10 mouse cellular contexts compared by ENCODE assay signal in genomic region chr5:123618558-123618957, GRCm38 (mm10). TPM values are rescaled to one million over a fixed set of nuclear protein-coding genes. Genes with fewer than 3 reads are reported as not detected.
DNase-seq lines count a peak whose midpoint lies in the region; ATAC-seq and TF ChIP-seq lines count a peak whose summit lies in the region.
"Had no signal": no experiment of that assay in that cellular context is flagged by ENCODE, and none has a peak within 500 bp of the region (broad histone marks: within the 10 kb centered on the region; RNA-seq: fewer than 3 reads in every experiment).

No protein-coding gene starts in this region.

- no peak overlapping the region for H3K9ac ChIP-seq in forebrain, embryonic 16.5 days (replicated peaks; ENCODE audit: low read depth, low read length)
- H3K9ac ChIP-seq: limb, embryonic 13.5 days had no signal

- H3K9me3 ChIP-seq in forebrain, embryonic 16.5 days (ENCODE audit: control insufficient read depth, low read length), result no peaks in the 10 kb centered on the region
- H3K9me3 ChIP-seq: limb, embryonic 13.5 days had no signal

- H3K4me3 ChIP-seq in left cerebral cortex, adult 2 months, result no peak overlapping the region
- no peak overlapping the region for H3K4me3 ChIP-seq in forebrain, embryonic 16.5 days (replicated peaks; ENCODE audit: low read length)
- H3K4me3 ChIP-seq: erythroblast, embryonic 14.5 days; limb, embryonic 13.5 days had no signal

- 60% methylated on average over 2 of the region's 2 CpGs for WGBS in forebrain, embryonic 16.5 days

- H3K4me1 ChIP-seq in forebrain, embryonic 16.5 days (replicated peaks; ENCODE audit: control insufficient read depth, insufficient read depth, low read length), result no peaks in the 10 kb centered on the region
- H3K4me1 ChIP-seq: limb, embryonic 13.5 days had no signal

- TF ChIP-seq CTCF in left cerebral cortex, adult 2 months (IDR thresholded peaks at IDR 0.05), result peak; percentile 72

- no peak for ATAC-seq in forebrain, embryonic 16.5 days

- H3K27ac ChIP-seq in left cerebral cortex, adult 2 months, result no peak overlapping the region
- H3K27ac ChIP-seq in forebrain, embryonic 16.5 days (ENCODE audit: low read length), result no peak overlapping the region
- H3K27ac ChIP-seq: limb, embryonic 13.5 days had no signal

- H3K27me3 ChIP-seq in forebrain, embryonic 16.5 days (replicated peaks; ENCODE audit: control insufficient read depth, insufficient read depth, low read length), result no peaks in the 10 kb centered on the region
- H3K27me3 ChIP-seq: limb, embryonic 13.5 days had no signal

- intact Hi-C loops in left cerebral cortex, adult 2 months (cut with DNase I), result loop anchor here (10.0 kb wide), 1 partner anchor 254 kb away; no protein-coding TSS in a partner anchor
- intact Hi-C loops in left cerebral cortex, postnatal 25 days (cut with DNase I), result no loop called here

- no peak overlapping the region for H3K4me2 ChIP-seq in forebrain, embryonic 16.5 days (ENCODE audit: low read length)
- H3K4me2 ChIP-seq: limb, embryonic 13.5 days had no signal

- DNase-seq in adrenal gland, postnatal 14 days, result peak; percentile 34
- DNase-seq in adrenal gland, adult 2 months, result no peak
- no peak for DNase-seq in left cerebral cortex, adult 2 months (ENCODE audit: extremely low spot score in 1 of 2, low spot score in 2 of 2)
- DNase-seq in left cerebral cortex, postnatal 25 days (ENCODE audit: low spot score in 2 of 2), result no peak
- peak; percentile 10 for DNase-seq in MEL-GATA-1-ER (ENCODE audit: extremely low read depth, low read depth)
- DNase-seq in kidney, postnatal 4 days, result peak; percentile 33 to 34
- DNase-seq in right cerebral cortex, postnatal 36 days (ENCODE audit: low spot score in 2 of 2), result no peak

- H3K36me3 ChIP-seq in forebrain, embryonic 16.5 days (ENCODE audit: control insufficient read depth, insufficient read depth), result peaks cover 40% of the 10 kb centered on the region

RNA-seq across cellular contexts. Expression of gene Vps33a, which starts 45.7 kb away (rescaled TPM):
- 42.0 and 43.7 TPM in 2 replicates for total RNA-seq in adrenal gland, postnatal 14 days (2021)
- 10 to 100 TPM; 37.9 to 50.1 TPM for total RNA-seq in adrenal gland, adult 2 months (2021)
- polyA plus RNA-seq in adrenal gland, adult 2 months (2012; rRNA removed), result 10.7 and 12.5 TPM in 2 replicates
- total RNA-seq in left cerebral cortex, adult 2 months (2021), result 100 to 1,000 TPM in 1 of 2 experiments, 10 to 100 TPM in 1; 87.3 to 105 TPM
- 10 to 100 TPM; 90.6 to 93.1 TPM for total RNA-seq in left cerebral cortex, postnatal 25 days (2021)
- polyA plus RNA-seq in forebrain, embryonic 16.5 days (2015; fragmentation: Nextera tagmentation; extraction: Ambion mirVana), result 44.1 and 44.9 TPM in 2 replicates

Comparison
In these comparisons a context has a peak if more than half of its experiments do, and no peak if none do; other contexts are left out.
1. DNase-seq: peak in adrenal gland, postnatal 14 days (single experiment), MEL-GATA-1-ER (single experiment) and kidney, postnatal 4 days (2 of 2); none in adrenal gland, adult 2 months (single experiment), left cerebral cortex, adult 2 months (0 of 2), left cerebral cortex, postnatal 25 days (0 of 2) and right cerebral cortex, postnatal 36 days (0 of 2).